9 mouse cellular contexts compared by ENCODE assay signal in genomic region chr13:46008831-46009666, GRCm38 (mm10). TPM values are rescaled to one million over a fixed set of nuclear protein-coding genes. Genes with fewer than 3 reads are reported as not detected.
A peak's percentile ranks its signal among the peaks of the same experiment; 100 is the strongest.
DNase-seq lines count a peak whose midpoint lies in the region; ATAC-seq and TF ChIP-seq lines count a peak whose summit lies in the region.
"Had no signal": no experiment of that assay in that cellular context is flagged by ENCODE, and none has a peak within 500 bp of the region (broad histone marks: within the 10 kb centered on the region; RNA-seq: fewer than 3 reads in every experiment).

No protein-coding gene starts in this region.

- WGBS in olfactory bulb, adult 2 months = 5% methylated on average over 30 of the region's 30 CpGs

- peak overlapping the region; percentile 36 for H3K4me3 ChIP-seq in layer of hippocampus, adult 2 months
- peak overlapping the region; percentile 28 for H3K4me3 ChIP-seq in olfactory bulb, adult 2 months (ENCODE audit: insufficient read depth, low read depth, low read length)
- H3K4me3 ChIP-seq: liver, embryonic 13.5 days had no signal

- no peak for TF ChIP-seq POLR2A in olfactory bulb, adult 2 months (IDR thresholded peaks at IDR 0.05; ENCODE audit: insufficient read depth, low read depth, low read length)

- DNase-seq in cerebellum, adult 8-10 months = peak; percentile 21
- peak; percentile 30 to 32 for DNase-seq in right cerebral cortex, postnatal 36 days (ENCODE audit: low spot score in 2 of 2)
- DNase-seq in right cerebral cortex, postnatal 25 days = no peak
- peak; percentile 30 to 32 for DNase-seq in layer of hippocampus, adult 2 months (ENCODE audit: low spot score in 2 of 2)
- no peak for DNase-seq in thymus, postnatal 10 days (ENCODE audit: low spot score in 2 of 2)
- no peak for DNase-seq in gastrocnemius, adult 8-10 months (ENCODE audit: low spot score in 2 of 2)
- DNase-seq: liver, embryonic 13.5 days had no signal

- peak overlapping the region; percentile 89 for H3K27ac ChIP-seq in layer of hippocampus, adult 2 months
- peak overlapping the region; percentile 78 for H3K27ac ChIP-seq in olfactory bulb, adult 2 months (ENCODE audit: insufficient read depth, low read depth, low read length)
- H3K27ac ChIP-seq: liver, embryonic 13.5 days had no signal

- no peak for ATAC-seq in cerebellum, adult (ENCODE audit: insufficient number of reproducible peaks, low FRiP score, low TSS enrichment)

- peaks cover 23% of the 10 kb centered on the region for H3K4me1 ChIP-seq in olfactory bulb, adult 2 months (ENCODE audit: control insufficient read depth, insufficient read depth, low read length)
- H3K4me1 ChIP-seq: liver, embryonic 13.5 days had no signal

- no peak for TF ChIP-seq CTCF in layer of hippocampus, adult 2 months (conservative IDR thresholded peaks at IDR 0.05)
- TF ChIP-seq CTCF in olfactory bulb, adult 2 months (IDR thresholded peaks at IDR 0.05; ENCODE audit: insufficient read depth, low read depth, low read length) = no peak

RNA-seq across cellular contexts. Expression of gene Atxn1, which starts 44.2 kb away (rescaled TPM):
- total RNA-seq in layer of hippocampus, adult 2 months (2021) = 100 to 1,000 TPM; 128 to 131 TPM
- 71.9 TPM in 1 of 2 replicates, not detected in the other for polyA plus RNA-seq in olfactory bulb, adult 2 months (2012; ENCODE audit: insufficient read depth, insufficient read length, low replicate concordance, missing spikeins)
- 10 to 100 TPM; 40.3 to 60.6 (median 42.9) TPM for total RNA-seq in gastrocnemius, adult 8-10 months (2022)

Comparison
In these comparisons a context has a peak if more than half of its experiments do, and no peak if none do; other contexts are left out.
1. DNase-seq: peak in cerebellum, adult 8-10 months (single experiment), right cerebral cortex, postnatal 36 days (2 of 2) and layer of hippocampus, adult 2 months (2 of 2); none in right cerebral cortex, postnatal 25 days (single experiment), thymus, postnatal 10 days (0 of 2) and gastrocnemius, adult 8-10 months (0 of 2).